Mouse (Mus musculus) T-helper 1 cell (primary cell): Measurements from ENCODE around the gene Lmtk2.

Experiments
- in situ Hi-C: fragments of 300-600 bp; cut with MboI, MseI; formaldehyde crosslinking; loops from one replicate; pipeline ENCODE4 v1.15.1; 2025; ENCODE audit warnings: high pct_unique_total_duplicates

Gene Lmtk2

DNA sequence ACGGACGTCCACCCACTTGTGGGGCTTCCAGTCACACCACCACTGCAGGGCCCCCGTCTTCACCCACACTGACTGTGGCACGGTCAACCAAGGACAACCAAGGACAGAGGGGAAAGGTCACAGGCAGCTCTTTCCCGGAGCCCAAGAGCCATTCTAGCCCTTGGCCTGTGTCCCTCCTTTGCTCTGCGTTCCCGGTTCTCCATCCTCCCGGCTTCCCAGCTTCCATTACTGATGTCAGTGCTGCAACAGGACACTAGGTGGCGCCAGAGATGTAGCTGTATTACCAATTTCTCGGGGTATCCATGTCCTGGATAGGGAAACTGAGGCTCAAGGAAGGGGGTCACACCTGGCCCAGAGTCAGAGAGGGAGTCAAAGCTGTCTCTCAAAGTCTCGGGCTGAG, 107.2 kb downstream of the Lmtk2 start:
- in situ Hi-C loops: no loop called here

DNA sequence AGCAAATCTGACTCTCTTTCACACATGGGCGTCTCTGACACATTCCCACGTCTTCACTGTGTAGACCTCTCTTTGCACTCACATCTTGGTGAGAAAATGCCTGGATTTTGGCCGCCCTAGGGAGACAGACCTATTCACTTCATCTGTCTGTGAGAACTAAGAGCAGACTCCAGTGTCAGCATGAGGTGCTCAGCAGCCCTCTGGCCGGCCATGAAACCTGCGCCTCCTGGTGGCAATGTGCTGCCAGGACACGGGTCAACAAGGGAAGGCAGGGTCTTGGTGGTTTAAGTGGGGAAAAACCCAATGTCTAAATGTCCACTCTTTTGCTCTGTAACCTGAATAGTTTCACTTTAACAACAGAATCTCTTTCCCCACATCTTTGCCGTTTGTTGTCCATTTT, 114.2 kb downstream of the Lmtk2 start:
- in situ Hi-C loops: no loop called here

- in situ Hi-C loops: no loop called here
These were observed 115.8 kb downstream of the Lmtk2 start for GRCm38 (mm10) chr5:144215992-144216391.

DNA sequence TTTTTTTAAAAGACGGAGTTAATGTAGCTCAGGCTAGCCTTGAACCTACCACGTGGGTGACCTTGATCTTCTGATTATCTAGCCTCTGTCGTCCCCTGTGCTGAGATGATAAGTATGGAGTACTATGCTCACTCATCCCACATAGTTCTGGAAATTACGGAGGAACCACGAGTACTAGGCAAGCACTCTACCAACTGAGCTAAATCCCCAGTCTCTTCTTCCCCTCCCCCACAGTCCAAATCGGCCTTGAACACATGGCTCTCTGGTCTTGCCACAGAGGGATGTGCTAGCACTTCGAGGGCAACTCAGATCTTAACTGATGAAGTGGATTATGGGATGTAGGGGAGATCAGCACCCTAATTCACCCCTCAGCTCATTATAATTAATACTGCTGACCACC, 117.8 kb downstream of the Lmtk2 start:
- in situ Hi-C loops: no loop called here

GRCm38 (mm10) chr5:144219306-144219705, 119.1 kb downstream of the Lmtk2 start:
- in situ Hi-C loops: no loop called here

DNA sequence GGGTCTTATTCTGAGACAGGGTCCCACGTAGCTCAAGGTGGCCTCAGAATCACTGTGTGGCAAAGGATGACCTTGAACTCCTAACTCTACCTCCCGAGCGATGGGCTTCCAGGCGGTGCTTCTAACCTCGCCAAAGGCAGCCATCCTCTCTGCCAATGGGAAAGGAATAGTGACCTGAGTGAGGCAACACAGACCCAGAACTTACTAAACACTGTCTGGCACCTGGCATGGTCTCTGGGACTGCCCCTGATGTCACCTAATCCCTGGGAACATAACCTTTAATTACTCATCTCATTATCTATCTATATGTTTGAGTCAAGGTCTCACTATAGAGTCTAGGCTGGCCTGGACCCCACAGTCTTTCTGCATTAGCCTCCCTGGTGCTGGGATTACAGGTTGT, 119.7 kb downstream of the Lmtk2 start:
- in situ Hi-C loops: no loop called here

DNA sequence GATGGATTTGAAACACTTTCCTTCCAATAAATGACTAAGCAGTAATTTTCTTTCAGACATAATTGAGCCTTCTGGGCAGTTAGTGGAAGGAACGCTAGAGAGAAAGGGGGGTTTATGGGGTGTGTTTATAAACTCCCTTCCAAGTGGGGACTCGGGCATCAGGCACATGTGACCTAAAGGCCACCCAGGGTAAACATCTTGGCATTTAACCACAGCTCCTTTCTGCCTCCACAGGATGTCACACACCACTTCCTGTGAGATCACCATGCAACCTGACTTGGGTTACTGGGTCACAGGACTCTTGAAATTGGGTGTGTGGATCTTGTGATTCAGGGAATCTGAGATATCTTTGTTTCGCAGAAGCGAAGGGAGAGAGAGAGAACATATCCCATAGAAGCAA, 121.1 kb downstream of the Lmtk2 start:
- in situ Hi-C loops: no loop called here

DNA sequence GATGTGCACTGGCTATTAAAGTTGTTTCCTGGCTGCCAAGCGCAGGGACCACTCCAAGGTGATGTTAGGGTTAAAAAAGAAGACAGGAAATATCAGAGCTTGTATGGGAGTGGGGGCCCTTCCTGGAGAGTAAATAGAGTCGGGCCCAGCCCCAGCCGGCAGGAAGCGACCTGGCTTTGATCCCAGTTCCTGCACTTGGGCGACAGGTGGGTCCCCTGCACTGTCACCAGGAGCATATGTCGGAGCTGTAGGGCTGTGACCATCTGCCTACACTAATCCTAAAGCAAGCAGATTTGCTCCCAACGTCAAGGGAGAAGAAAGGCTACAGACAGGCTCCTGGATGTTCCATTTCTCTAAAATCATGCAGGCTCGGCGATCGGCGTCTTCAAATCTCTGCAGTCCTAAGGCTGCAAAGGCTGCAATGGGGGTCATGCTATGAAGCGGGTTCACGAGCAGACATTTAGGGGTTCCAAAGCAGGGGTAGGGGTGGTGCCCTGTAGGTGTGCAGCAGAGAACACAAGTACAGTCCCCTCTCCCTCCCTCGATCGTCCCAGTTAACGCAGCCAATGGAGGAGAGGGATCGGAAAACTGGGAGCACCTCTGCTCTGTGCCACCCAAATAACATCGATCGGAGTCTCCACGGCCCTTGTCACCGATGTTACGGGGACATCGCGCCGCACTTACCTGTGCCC, 122.7 kb downstream of the Lmtk2 start:
- in situ Hi-C loops: no loop called here

DNA sequence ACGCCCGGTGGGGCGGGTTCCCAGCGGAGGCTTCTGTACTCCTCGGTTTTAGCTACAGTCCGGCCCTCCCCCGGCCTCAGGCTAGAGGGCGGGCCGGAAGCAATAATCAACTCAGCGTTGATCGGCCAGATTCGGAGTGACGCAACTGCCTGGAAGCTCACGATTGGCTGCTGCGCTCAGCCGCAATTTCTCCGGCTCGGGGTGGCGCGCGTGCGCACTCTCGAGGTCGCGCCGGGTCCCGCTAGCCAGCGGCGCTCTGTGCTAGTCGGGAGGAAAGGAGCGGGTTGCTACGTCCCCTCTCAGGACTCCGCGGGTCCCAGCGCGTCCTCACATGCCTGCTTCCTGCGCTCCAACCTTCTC, 123.2 kb downstream of the Lmtk2 start, which contains the start of gene Tecpr1:
Gene Tecpr1, minus strand, starts transcription at position 113 of the 360 bp plus-strand sequence.
- in situ Hi-C loops: no loop called here

- in situ Hi-C loops: no loop called here
These were observed 123.9 kb downstream of the Lmtk2 start for GRCm38 (mm10) chr5:144223899-144224816.

DNA sequence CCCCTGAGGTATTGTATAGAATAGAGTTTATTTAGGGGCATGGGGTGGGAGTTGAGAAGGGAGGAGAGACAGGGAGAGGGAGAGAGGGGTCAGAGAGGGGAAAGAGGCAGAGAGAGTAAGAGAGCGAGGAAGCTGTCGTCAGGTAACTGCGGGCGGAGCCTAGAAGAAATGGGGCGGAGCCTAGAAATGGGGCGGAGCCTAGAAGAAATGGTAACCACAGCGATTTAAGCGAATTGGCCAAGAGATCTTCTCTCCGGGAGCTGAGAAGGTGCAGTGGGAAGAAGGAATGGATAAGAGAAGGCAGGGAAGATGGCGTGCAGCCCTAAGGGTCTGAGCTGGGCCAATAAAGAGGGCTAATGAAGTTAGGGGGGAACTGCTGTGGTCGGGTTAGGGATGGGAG, 126.0 kb downstream of the Lmtk2 start:
- in situ Hi-C loops: no loop called here

DNA sequence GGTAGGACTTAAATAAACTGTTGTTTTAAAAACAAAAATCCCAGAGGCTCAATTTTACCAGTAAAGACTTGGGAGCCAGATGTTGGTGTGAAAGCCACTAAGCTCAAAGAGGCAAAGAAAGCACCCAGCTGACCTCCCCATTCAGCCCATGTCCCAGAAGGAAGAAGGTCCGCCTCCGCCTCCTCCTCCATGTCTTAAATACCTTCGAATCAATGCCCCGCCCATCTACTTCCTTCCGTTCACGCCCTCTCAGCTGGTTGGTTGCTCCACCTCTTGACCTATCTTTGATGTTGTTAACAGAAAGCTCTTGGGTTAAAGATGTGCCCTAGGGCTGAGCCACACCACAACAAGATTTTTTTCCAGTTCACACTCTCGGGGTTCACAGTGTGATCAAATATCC, 130.0 kb downstream of the Lmtk2 start:
- in situ Hi-C loops: no loop called here

DNA sequence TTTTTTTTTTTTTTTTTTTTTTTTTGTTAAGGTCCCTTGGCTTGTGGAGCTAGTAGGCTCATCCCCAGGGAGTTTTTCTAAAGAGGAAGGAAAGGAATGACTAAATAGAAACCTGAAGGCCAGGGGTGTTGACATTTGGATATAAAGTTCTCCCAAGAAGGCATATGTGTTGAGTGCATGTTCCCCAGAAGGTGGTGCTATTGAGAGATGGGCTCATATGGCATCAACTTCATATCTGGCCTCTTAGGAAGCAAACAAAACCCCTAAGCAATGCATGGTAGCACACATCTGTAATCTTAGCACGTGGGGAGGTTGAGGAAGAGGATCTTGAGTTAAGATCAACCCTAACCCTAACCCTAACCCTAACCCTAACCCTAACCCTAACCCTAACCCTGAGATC, 131.2 kb downstream of the Lmtk2 start:
- in situ Hi-C loops: no loop called here

DNA sequence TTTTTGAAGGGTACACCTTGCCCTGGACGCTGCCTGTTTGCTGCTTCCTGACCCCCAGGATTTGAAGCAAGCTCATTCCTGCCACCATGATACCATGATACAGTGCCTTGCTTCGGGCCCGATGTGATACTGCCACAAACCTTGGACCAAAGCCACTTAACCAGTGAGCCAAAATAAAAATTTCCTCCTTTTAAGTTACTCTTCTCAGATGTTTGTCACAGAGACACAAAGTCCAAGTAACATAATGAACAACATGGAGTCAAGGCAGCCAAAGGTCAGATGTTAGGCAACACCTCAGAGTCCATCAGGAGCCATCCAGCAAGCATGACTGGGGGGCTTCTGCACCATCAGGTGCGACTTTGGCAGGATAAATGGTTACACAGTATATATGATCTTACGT, 132.3 kb downstream of the Lmtk2 start:
- in situ Hi-C loops: no loop called here

- in situ Hi-C loops: no loop called here
These were observed 134.0 kb downstream of the Lmtk2 start for GRCm38 (mm10) chr5:144234222-144234621.

DNA sequence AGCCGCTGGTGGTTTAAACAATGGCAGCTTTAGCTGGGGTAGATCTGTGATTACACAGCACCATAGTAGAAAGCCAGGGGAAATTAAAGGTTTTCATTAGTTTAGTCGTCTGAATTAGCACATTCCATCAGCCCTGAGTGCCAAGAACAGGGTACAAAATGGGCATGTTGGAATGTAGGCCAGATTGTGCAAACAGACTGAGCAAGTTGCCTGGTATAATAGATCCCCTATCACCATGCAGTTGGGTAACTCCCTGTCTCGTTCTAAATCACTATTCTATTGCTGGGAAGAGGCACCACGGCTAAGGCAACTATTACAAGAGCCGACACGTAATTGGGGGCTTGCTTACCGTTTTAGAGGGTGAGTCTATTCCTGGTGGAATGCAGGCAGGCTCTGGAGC, 134.5 kb downstream of the Lmtk2 start:
- in situ Hi-C loops: no loop called here
